Mouse (Mus musculus): ENCODE data around the gene A830018L16Rik. TPM values are rescaled to one million over a fixed set of nuclear protein-coding genes. Genes with fewer than 3 reads are reported as not detected.

A830018L16Rik gene
- total RNA-seq, 2 experiments from 2014 or later, result 139 TPM

DNA sequence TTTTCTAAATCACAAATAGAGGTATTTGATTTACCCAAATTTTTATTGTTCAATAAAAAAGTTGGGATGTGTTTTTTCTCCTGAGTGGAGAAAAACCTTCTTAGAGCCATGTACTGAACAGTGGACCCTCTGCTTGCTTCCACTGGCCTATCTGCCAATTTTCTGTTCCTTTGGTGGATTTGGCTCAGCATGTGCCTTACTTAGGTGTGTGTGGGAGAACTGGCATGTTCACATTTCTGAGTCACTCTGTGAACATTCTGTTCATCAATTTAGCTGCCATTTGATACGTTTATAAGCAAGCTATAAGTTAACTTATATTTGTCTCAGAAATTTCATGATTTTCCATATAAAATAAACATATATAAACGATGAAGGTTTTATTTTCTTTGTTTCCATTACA lies 159.6 kb downstream of the A830018L16Rik start:
- no peak for DNase-seq (ENCODE audit: extremely low spot score in 1 of 2, low spot score in 2 of 2)
- intact Hi-C loops (cut with DNase I), result no loop called here

DNA sequence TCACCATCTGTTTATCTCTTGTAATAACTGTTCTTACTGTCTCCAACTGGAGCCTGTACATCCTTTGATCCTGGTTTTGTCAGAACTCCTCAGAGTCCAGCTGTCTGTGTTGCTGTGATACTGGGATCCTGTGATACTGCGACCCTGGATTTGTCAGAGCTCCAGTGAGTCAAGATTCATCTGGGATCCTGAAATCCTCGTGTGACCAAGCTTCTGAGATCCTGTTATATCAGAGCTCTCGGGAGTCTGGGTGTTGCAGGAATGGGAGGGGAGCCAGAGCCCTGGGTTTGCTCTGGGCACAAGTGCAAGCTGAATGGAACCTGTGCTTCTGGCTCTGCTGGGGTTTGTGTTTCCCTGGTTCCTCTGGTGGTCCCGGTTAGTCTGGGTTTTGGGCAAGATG lies 166.1 kb downstream of the A830018L16Rik start:
- DNase-seq (ENCODE audit: extremely low spot score in 1 of 2, low spot score in 2 of 2), result no peak
- intact Hi-C loops (cut with DNase I), result no loop called here

DNA sequence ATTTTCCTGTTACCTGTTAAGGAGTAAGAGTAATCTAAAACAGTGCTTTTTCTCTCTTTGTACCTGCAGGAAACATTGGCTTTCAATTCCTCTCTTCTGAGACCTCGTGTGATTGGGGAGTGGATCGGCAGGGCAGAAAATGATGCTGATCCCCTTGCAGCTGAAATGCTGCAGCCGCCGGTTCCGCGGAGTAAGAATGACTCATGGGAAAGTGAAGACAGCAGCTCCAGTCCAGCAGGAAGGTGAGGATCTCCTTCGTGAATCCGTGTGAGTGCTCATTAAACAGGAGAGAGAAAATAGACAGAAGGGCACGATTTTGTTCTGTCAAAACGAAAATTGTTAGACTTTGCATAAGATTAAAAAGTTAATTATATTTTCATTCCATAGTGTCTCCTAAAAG lies 174.4 kb downstream of the A830018L16Rik start:
- no peak for DNase-seq (ENCODE audit: extremely low spot score in 1 of 2, low spot score in 2 of 2)
- intact Hi-C loops (cut with DNase I), result no loop called here

DNA sequence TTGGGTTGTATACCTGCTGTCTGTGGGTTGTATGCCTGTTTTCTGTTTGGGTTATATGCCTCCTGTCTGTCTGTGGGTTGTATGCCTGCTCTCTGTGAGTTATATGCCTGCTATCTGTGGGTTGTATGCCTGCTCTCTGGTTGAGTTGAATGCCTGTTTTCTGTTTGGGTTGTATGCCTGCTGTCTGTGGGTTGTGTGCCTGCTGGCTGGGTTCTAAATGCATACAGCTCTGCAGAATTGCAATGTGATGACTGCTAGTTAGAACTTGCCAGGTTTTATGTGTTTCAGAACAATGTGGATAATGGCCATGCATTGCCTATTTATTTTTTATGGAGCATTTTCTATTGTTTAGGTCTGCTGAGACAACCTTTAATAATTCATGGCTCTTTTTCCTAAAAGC lies 236.2 kb downstream of the A830018L16Rik start:
- no peak for DNase-seq (ENCODE audit: extremely low spot score in 1 of 2, low spot score in 2 of 2)
- intact Hi-C loops (cut with DNase I), result no loop called here

DNA sequence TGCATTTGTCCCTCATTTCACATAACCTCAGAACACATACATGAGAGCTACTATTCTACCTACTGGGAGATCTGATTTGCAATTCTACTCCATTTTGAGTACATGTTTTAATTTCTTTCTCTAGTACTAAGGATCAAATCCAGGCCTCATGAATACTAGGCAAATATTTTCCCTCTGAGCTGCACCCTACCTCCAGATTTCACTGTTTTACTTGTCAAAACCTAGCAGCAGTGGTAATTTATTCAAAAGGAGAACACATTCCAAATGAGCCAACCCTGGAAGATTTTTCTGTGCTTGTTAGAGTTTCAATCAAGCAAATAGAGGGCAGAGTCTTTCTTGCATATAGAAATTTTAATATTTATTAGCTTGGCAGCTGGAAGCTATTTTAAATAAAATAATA lies 238.9 kb downstream of the A830018L16Rik start:
- no peak for DNase-seq (ENCODE audit: extremely low spot score in 1 of 2, low spot score in 2 of 2)
- intact Hi-C loops (cut with DNase I), result no loop called here

DNA sequence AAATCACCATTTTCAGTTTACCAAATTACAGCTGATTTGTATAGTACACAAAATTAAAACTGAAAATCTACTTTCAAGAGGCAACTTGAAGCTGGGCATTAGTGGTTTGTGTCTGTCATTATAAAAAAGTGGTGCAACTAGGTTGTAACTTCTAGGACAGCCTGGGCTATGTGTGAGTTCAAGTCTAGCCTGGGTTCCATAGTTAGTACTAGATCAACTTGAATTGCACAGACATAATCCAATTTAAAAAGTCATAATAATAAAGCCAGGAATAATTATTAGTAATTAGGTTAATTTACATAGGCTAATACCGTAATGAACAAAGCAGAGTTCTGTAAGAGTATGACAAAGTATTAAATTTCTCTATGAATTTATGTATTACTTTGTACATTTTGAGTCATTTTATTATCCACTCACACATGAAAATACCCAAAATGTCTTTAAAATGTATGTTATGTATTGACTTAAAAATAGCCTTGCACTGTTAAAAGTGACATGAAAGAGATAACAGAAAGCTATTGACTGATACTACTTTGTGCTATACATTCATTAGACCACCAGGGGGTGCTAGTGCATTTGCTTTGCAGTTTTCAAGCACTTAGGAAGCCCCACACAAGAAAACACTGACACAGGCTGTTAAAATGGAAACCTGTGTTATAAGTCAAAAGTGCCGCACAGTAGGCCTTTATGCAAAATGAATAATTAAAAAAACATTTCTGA lies 243.6 kb downstream of the A830018L16Rik start:
- peak; percentile 23 to 66 for DNase-seq (ENCODE audit: extremely low spot score in 1 of 2, low spot score in 2 of 2)
- intact Hi-C loops (cut with DNase I), result loop anchor here (2.0 kb wide), 1 partner anchor 1179 kb away; no protein-coding TSS in a partner anchor

DNA sequence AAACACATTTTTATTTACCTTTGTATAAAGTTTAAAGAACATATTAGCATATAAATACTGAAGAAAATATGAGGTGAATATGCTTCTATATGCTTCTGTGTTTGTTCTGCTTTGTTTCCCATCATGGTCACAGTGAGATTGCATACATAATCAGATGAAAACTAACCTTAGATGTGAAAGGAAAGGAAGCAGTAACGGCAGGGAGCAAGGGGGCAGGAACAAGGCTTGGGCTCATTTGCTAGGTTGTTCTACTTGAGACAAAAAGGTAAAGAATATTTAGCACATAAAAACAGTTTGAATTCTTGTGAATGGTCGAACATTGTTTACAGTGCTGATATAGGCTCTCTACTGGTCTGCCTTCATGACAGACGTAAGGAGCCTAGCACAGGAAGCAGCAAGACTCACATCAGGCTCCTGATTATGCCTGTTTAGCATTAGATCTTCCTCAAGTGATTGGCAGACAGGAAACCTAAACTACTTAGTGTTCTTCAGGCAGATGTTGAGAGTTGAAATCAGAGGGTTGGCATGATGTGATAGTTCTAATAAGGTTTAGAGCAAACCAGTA lies 244.2 kb downstream of the A830018L16Rik start:
- intact Hi-C loops (cut with DNase I), result loop anchor here (2.0 kb wide), 1 partner anchor 1179 kb away; no protein-coding TSS in a partner anchor
- no peak for DNase-seq (ENCODE audit: extremely low spot score in 1 of 2, low spot score in 2 of 2)

DNA sequence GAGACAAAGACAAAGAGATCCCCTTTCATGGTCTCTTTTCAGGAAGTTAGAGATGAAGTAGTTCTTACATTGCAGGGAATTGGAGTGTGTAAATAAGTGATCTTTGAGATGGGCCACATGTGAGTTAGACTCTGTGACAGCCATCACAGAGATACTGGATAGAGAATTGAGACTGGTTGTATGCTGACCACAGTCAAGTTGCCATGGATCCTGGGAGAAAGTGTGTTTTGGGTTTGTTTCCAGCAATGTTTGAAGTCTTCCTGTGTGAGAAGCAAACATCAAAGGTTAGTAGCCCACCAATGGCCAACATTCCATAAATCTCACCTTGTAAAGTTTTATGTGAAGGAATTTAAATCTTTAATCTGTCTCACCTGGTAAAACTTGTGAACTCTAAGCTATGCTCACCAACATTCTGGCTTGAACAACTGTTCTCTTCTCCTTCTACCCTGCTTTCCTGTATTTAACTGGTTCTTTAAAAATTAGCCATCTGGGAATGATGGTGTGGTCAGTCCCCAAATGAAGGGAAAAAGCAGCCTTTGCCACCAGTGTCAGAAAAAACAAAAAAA lies 330.9 kb downstream of the A830018L16Rik start:
- intact Hi-C loops (cut with DNase I), result no loop called here

DNA sequence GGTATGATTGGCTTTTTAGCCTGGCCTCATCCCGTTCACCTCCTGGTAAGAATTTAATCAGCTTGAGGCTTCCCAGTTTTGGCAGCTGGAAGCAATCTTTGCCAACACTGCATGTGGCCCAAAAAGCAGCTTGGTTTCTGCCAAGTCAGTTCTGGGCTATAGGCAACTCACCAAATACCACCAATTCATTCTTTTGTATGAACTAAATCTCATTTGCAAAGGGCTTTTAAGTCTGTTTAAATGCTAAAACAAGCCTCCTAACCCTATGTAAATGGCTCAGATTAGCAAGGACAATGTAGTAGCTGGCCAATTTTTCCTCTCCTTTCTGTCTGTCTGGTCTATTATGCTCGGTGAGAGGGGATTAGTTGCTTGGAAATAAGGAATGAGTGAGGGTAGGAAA lies 334.5 kb downstream of the A830018L16Rik start:
- DNase-seq (ENCODE audit: extremely low spot score in 1 of 2, low spot score in 2 of 2), result no peak
- intact Hi-C loops (cut with DNase I), result no loop called here

More for the DNA sequence above, 330.9 kb downstream of the A830018L16Rik start:
- DNase-seq (ENCODE audit: extremely low spot score in 1 of 2, low spot score in 2 of 2), result no peak

DNA sequence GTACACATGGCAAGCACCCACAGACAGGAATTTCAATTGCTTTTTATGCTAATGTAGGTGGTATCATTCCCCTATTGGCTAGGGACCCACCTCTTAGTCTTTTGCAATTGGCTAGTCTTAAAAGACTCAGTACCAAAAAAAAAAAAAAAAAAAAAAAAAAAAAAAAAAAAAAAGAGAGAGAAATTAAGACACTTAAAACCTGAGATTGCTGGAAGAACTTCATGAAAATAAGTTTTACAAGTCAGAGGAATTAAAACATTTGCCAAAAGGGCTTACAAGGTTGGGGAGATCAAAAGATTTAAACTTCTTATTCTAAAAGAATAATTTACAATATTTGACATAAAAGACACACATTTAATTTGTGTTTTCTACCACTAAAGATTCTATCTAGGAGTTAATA lies 336.2 kb downstream of the A830018L16Rik start:
- intact Hi-C loops (cut with DNase I), result no loop called here

DNA sequence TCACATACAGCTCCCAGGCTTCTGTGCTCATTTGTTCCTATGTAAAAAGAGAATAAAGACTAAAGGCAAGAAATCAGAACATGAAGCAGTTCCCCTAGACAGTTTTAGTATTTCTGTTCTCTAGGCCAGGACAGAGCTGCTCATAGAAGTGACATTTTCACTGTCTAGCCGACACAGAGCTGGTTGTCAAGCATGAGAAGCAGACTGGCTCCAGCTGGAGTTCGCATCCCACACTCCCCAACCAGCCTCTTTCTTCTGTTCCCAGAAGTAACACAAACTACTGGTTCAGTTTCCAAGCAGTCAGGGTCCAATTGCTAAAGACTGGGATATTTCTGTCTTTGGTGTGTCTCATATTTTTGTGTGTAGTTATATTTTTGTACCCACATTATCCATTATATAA lies 336.7 kb downstream of the A830018L16Rik start:
- DNase-seq (ENCODE audit: extremely low spot score in 1 of 2, low spot score in 2 of 2), result no peak
- intact Hi-C loops (cut with DNase I), result no loop called here

More for the DNA sequence above, 336.2 kb downstream of the A830018L16Rik start:
- DNase-seq (ENCODE audit: extremely low spot score in 1 of 2, low spot score in 2 of 2), result no peak

DNA sequence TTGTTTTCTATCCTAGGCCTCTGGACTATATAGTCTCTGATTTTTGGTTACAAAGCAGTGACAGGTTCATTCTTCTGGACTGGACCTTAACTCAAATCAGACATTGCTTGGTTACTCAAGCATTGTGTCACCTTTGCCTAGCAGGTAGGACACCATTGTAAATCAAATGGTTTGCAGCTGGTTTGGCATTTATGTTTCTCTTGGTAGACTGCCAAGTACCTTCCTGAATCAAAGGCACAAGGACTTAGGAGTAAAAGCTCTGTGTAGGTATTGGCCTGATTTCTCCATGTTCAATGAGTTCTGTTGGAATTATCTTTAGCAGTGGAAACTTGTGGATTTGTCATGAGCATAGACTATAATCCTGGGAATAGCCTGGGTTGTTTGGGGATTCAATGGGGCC lies 338.1 kb downstream of the A830018L16Rik start:
- no peak for DNase-seq (ENCODE audit: extremely low spot score in 1 of 2, low spot score in 2 of 2)
- intact Hi-C loops (cut with DNase I), result no loop called here

DNA sequence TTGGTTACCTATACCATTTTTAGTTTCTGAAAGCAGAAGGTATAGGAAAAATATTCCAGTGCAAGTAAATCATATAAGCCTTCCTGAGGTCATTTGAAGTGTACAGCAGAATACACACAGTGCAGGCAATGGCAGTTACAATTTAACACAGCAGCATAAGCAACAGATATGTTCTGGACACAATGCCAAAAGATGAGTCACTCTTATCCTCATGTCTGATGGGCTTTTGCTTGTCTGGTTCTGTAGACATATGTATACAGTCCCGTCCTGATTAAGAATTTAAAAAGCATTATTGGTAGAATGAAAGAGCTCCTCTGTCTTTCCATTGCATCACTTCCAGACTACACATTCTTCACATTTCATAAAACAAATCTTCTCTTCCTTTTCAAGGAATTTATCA lies 374.4 kb downstream of the A830018L16Rik start:
- no peak for DNase-seq (ENCODE audit: extremely low spot score in 1 of 2, low spot score in 2 of 2)
- intact Hi-C loops (cut with DNase I), result no loop called here

DNA sequence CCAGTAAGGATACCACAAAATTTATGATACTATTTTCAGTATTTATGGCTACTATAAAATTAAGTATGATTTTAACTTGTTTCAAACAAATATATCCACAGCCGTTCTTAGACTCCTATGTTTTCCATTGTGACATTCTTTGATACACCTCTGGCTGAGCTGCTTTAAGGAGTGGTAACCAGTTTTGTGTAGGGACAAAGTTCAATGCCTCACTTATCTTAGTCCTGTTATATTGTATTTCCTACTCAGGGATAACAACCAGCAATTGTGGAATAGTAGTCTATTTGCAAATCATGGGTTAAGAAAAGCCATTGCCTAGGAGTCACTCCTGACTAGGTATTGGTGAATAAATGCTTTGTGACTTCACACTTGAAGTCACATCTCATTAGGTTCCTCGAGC lies 378.9 kb downstream of the A830018L16Rik start:
- DNase-seq (ENCODE audit: extremely low spot score in 1 of 2, low spot score in 2 of 2), result no peak
- intact Hi-C loops (cut with DNase I), result no loop called here

DNA sequence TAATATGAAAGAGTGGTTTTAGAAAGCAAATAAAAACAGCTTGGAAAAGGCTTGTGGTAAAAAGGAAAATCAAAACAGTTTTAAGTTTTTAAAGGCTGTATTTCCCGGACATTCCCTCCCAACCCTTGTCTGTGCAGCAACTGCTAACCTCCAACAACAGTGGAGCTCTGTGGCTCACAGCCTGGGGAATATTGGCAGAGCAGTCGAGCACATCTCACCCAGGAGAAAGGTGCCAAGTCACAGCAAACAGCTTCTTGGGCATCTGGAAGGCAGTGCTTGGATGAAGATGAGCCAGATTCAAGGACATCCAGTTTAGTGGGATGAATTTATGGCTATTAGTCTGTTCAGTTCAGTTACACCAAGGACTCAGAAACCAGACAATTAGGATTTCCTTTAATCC lies 381.8 kb downstream of the A830018L16Rik start:
- intact Hi-C loops (cut with DNase I), result no loop called here
- DNase-seq (ENCODE audit: extremely low spot score in 1 of 2, low spot score in 2 of 2), result no peak

DNA sequence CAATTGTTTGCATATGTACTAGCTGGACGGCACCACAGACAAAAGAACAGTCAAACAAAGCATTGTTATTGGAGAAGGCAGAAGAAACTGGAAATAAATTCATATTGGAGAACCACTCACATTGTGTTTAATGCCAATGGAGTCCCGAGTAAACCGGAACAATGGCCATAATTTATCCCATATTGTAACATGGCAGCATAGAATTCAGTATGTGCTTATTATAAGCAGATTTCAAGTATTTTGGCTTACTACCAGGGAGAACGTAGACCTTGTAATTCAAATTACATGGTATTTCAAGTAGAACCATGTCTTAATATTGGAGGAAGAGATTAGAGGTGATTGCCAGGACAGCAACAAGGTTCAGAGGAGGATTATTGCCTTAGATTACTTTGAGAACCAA lies 458.9 kb downstream of the A830018L16Rik start:
- no peak for DNase-seq (ENCODE audit: extremely low spot score in 1 of 2, low spot score in 2 of 2)
- intact Hi-C loops (cut with DNase I), result no loop called here

DNA sequence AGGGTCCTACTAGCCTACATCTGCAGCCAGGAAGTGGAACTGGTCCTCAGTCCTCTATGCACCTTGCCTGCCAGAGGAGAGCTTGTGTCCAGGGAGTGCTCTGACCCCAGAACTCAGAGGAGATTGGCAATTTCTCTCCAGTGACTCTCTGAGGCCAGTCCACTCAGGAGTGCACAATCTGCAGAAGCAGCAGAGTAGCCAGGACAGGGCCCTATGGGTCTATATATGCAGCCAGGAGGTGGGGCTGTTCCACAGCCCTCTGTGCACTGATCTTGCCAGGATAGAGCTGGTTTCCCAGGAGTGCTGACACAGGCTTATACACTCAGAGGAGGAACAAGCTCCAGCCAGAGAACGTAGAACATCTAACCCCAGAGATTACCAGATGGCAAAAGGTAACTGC lies 459.7 kb downstream of the A830018L16Rik start:
- intact Hi-C loops (cut with DNase I), result no loop called here
- DNase-seq (ENCODE audit: extremely low spot score in 1 of 2, low spot score in 2 of 2), result no peak

DNA sequence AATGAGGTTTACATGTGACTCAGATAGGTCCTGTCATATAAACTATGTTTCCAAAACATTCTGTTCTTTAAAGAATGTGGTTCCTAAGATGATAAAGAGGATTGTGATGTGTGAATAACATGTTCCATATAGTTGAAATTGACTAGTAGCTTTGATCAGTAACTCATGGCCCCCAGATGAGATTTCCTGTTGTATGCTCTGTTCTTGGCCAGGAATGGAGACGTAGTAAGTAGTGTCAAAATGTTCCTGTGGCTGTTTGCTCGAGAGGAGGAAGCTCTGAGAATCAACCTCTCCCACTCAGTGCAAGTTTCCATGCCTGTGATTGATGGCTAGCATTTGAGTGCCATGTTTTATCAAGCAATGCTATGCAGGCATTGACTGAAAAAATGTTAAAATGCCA lies 467.8 kb downstream of the A830018L16Rik start:
- no peak for DNase-seq (ENCODE audit: extremely low spot score in 1 of 2, low spot score in 2 of 2)
- intact Hi-C loops (cut with DNase I), result no loop called here

DNA sequence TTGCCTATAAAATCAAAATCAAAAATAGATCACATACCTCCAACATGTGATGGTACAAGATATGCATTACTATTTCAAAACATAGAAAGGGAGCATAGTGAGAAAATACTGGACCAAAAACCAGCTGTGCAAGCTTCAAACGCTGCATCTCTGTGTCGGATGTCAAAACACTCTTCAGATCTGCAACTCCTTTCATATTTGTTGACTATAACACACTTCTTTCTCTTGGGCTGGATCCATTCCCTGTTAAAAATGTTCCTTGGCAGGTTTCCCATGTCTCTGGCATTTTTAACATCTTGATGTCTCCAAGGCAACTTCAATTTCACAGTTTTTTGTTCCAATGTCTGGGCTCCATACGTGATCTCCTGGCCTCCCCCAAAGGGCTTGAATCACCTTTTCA lies 481.8 kb downstream of the A830018L16Rik start:
- DNase-seq (ENCODE audit: extremely low spot score in 1 of 2, low spot score in 2 of 2), result peak in 1 of 2 experiments; percentile 12

DNA sequence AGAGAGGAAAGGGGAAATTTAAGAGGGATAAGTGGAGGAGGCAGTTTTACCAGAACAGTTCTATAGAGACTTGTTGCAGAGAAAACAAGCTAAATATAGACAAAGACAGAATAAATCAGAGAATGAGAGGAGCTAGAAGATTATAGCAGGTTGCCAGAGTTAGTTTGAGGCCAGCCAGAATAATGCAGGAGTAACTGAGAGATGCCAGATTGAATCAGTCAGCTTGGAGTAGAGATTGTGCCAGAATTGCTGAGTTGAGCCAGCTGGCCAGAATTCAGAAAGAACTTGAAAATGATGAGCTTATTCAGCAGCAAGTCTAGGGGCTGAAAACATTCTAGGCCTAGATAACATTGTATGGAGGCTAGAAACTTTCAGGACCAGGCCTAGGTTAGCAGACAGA lies 502.0 kb downstream of the A830018L16Rik start:
- intact Hi-C loops (cut with DNase I), result no loop called here
- DNase-seq (ENCODE audit: extremely low spot score in 1 of 2, low spot score in 2 of 2), result no peak

More for the DNA sequence above, 481.8 kb downstream of the A830018L16Rik start:
- intact Hi-C loops (cut with DNase I), result no loop called here

All from left cerebral cortex, postnatal 10 days (tissue).